Mouse (Mus musculus): Measurements from ENCODE around the gene Ndufs6.

- no peak for TF ChIP-seq CTCF (IDR thresholded peaks at IDR 0.05; ENCODE audit: borderline replicate concordance, insufficient read depth, low read depth, low read length)
- no peak for TF ChIP-seq POLR2A (IDR thresholded peaks at IDR 0.05; ENCODE audit: borderline replicate concordance, insufficient read depth, low read length)
These were observed 44.8 kb downstream of the Ndufs6 start for GRCm38 (mm10) chr13:73283534-73283933.
